Mouse (Mus musculus) liver, embryonic 14.5 days (tissue): Measurements from ENCODE around the gene Fam118b.

Experiments
- CTCF ChIP-seq: IDR thresholded peaks from 2 replicates; pipeline ENCODE4 v1.5.1; 2016; ENCODE audit warnings: antibody characterized with exemption, low read depth, control low read depth
- EP300 ChIP-seq: IDR thresholded peaks from 2 replicates; pipeline ENCODE4 v1.6.1; 2016; ENCODE audit warnings: antibody characterized with exemption, low read depth

GRCm38 (mm10) chr9:35297791-35298190 is 30.2 kb upstream of the Fam118b start:
- TF ChIP-seq CTCF (no peak), EP300 (no peak)
